Mouse (Mus musculus) limb, embryonic 10.5 days (tissue): ENCODE measurements around the gene Faap24. TPM values are rescaled to one million over a fixed set of nuclear protein-coding genes. Genes with fewer than 3 reads are reported as not detected.
A peak's percentile ranks its signal among the peaks of the same experiment; 100 is the strongest.

Experiments used
- DNase-seq: peaks from one replicate; pipeline ENCODE4 v3.0.0-alpha.2; 2017; ENCODE audit warnings: low spot score
- H3K27ac ChIP-seq: fragments of 300-500 bp; sonication (generic); 2 replicates; pipeline ENCODE4 v1.5.1; 2016; ENCODE audit warnings: mild to moderate bottlenecking
- H3K27me3 ChIP-seq: fragments of 300-500 bp; sonication (generic); 2 replicates; pipeline ENCODE4 v1.6.1; 2016; ENCODE audit warnings: low read depth, mild to moderate bottlenecking; ENCODE audit not compliant: poor library complexity, severe bottlenecking
- H3K36me3 ChIP-seq: fragments of 300-500 bp; sonication (generic); 2 replicates; pipeline ENCODE4 v1.6.1; 2016; ENCODE audit warnings: mild to moderate bottlenecking, moderate library complexity
- H3K4me1 ChIP-seq: fragments of 300-500 bp; sonication (generic); 2 replicates; pipeline ENCODE4 v1.6.1; 2016
- H3K4me3 ChIP-seq: fragments of 300-500 bp; sonication (generic); 2 replicates; pipeline ENCODE4 v1.5.1; 2016; ENCODE audit warnings: mild to moderate bottlenecking, moderate library complexity
- H3K9me3 ChIP-seq: fragments of 300-500 bp; sonication (generic); replicated peaks from 2 replicates; pipeline ENCODE4 v1.6.1; 2016; ENCODE audit warnings: mild to moderate bottlenecking
- WGBS: fragments of 180-500 bp; shearing (Covaris S2); methylation state at CpG from one replicate; pipeline ENCODE4 v1.1.7; 2016; 5-methylcytosine and 5-hydroxymethylcytosine counted together
- polyA plus RNA-seq: library from polyadenylated mRNA; unstranded; fragments of >200 nt; fragmentation: Nextera tagmentation; extraction: Ambion mirVana; gene quantifications from 2 replicates; pipeline ENCODE4 v1.2.1, GENCODE M21; 2016

Gene Faap24
- polyA plus RNA-seq, 1 experiment from 2014 or later, result 18.7 TPM

DNA sequence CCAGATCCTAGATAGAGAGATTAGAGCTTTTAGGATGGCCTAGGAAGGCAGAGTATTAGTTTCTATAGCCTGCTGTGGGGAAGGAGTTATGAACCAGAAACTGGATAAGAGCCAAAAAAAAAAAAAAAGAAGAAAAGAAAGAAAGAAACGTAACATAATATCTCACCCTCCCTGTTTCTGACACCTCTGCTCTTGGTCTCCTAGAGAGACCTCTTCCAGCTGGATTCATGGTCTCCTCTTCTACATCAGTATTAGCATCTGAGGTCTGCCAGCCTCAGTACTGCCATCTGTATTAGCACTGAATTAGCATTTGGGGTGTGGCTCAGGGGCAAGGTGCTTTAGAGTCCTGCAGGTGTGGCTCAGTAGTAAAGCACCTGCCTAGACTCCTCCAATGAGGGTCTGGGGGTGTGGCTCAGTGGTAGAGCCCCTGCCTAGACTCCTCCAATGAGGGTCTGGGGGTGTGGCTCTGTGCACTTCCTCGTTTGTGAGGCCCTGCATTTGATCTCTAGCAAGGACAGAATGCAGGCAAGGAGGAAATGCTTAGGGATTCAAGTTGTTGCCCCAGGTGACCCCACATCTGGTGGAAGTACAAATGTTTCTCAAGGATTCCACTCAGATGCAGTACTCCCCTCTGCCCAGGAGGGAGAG lies 13.8 kb downstream of the Faap24 start:
- no peaks in the 10 kb centered on the region for H3K9me3 ChIP-seq
- H3K27me3 ChIP-seq, result no peaks in the 10 kb centered on the region
- no peaks in the 10 kb centered on the region for H3K36me3 ChIP-seq
- no peak for DNase-seq
- H3K27ac ChIP-seq, result no peak overlapping the region
- H3K4me3 ChIP-seq, result no peak overlapping the region
- WGBS, result 73% methylated on average over 2 of the region's 2 CpGs
- H3K4me1 ChIP-seq, result peaks cover 3% of the 10 kb centered on the region; the same call in 1 of the 2 replicates

DNA sequence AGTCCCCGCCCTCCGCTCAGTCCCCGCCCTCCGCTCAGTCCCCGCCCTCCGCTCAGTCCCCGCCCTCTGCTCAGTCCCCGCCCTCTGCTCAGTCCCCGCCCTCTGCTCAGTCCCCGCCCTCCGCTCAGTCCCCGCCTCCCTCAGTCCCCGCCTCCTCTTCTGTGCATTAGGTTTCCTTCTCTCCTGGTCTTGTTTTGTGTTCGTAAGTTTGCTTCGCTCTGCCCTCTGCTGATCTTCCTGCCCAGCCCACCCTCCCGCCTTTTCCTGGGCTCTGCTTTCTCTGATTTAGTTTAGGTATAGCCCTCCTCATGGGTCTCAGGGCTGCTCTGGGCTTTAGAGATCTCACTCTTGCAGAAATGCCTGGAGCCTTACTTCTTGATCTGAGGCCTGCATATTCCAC lies 14.8 kb downstream of the Faap24 start:
- no peaks in the 10 kb centered on the region for H3K36me3 ChIP-seq
- WGBS, result 66% methylated on average over 15 of the region's 16 CpGs
- H3K4me1 ChIP-seq, result peaks cover 3% of the 10 kb centered on the region; the same call in 1 of the 2 replicates
- H3K9me3 ChIP-seq, result no peaks in the 10 kb centered on the region
- no peak for DNase-seq
- H3K4me3 ChIP-seq, result no peak overlapping the region
- no peaks in the 10 kb centered on the region for H3K27me3 ChIP-seq
- no peak overlapping the region for H3K27ac ChIP-seq

DNA sequence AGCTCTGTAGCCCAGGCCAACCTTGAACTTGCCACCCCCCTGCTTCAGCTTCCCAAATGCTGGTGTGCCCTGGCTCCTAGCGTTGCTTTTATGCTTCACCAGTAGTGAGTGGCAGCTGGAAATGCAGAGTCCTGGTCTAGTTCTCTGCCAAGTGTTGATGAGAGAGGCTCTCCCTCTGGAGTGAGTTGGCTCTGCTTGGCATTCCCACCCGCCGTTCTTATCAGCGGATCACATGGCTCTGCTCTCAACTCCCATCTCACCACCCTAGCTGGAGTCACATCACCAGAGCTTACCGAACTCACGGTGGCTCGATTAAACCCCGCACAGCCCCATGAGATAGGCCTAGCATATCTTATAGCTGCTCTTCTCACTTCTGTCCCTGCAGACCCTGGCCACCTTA lies 16.3 kb downstream of the Faap24 start:
- Histone ChIP-seq H3K9me3 (no peaks in the 10 kb centered on the region), H3K4me3 (no peak overlapping the region), H3K27ac (no peak overlapping the region), H3K4me1 (peaks cover 3% of the 10 kb centered on the region; the same call in 1 of the 2 replicates), H3K27me3 (no peaks in the 10 kb centered on the region), H3K36me3 (no peaks in the 10 kb centered on the region)
- no peak for DNase-seq
- 96% methylated on average over 8 of the region's 8 CpGs for WGBS

DNA sequence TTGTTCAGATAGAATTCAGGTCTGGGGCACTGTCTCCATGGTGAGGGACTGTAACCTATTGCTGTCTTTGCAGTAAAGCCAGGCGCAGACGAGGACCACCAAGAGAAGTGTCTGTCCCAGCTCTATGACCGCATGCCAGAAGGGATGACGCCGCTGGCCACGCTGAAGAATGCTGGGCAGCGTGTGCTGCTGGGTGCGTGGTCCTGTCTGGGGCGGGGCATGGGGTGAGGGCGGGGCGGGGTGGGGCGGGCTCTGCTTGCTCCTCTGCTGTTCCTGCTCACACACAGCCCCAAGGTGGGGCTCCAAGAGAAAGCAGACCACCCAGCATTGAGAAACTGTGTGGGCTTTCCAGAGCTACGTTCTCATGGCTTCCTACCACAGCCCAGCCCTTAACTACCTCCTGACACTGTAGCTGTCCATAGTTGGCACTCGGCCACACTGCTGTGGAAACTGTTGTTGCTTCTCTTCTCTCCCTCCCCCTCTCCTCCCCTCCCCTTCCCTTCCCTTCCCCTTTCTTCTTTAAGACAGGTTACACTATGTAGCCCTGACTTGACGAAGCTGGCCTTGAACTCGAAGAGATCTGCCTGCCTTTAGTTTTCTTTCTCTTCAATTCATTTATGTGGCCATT lies 17.0 kb downstream of the Faap24 start:
- Histone ChIP-seq H3K36me3 (no peaks in the 10 kb centered on the region), H3K27ac (no peak overlapping the region), H3K9me3 (no peaks in the 10 kb centered on the region), H3K4me1 (peaks cover 3% of the 10 kb centered on the region; the same call in 1 of the 2 replicates), H3K4me3 (no peak overlapping the region), H3K27me3 (no peaks in the 10 kb centered on the region)
- DNase-seq, result no peak
- WGBS, result 50% methylated on average over 16 of the region's 16 CpGs

DNA sequence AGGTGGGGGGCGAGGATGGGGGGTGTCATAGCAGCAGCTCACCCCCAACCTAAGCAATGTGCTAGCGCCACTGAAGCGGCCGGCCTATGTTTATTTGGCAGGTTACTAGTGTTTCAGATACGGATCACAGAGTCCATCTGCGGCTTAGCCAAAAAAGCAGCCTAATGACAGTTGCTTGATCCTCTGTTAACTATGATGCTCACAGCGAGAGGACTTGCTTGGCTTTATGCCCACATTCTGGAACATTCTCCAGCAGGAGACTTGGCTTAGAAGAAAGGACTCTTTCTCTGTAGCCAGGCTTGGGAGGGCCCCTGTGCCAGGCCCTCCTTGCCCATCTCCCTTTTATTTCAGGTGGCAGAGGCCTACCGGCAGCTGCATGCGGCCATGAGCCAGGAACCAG lies 20.0 kb downstream of the Faap24 start:
- H3K4me1 ChIP-seq, result peaks cover 3% of the 10 kb centered on the region; the same call in 1 of the 2 replicates
- H3K9me3 ChIP-seq, result no peaks in the 10 kb centered on the region
- WGBS, result 95% methylated on average over 9 of the region's 9 CpGs
- no peaks in the 10 kb centered on the region for H3K27me3 ChIP-seq
- no peak for DNase-seq
- no peaks in the 10 kb centered on the region for H3K36me3 ChIP-seq
- no peak overlapping the region for H3K27ac ChIP-seq
- no peak overlapping the region for H3K4me3 ChIP-seq

DNA sequence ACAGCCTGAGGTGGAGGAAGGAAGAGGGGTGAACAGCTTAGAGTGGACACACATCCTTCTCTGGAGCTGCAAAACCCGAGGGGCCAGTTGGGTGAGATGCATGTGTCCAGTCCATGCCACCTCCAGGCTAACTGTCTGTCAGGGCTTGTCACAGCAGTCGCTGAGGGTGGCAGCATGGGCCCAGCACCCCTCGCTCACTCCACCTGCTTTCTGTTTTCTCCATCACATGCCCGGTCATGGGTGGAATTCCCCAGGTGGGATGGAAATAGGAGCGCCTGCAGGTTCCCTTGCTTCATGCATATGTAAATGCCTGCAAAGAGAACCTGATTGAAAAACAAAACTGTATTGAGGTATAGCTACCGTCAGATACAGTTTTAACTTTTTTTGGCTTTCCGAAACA lies 22.4 kb downstream of the Faap24 start:
- no peaks in the 10 kb centered on the region; the same call in 1 of the 2 replicates for H3K4me1 ChIP-seq
- no peak overlapping the region for H3K4me3 ChIP-seq
- no peak overlapping the region for H3K27ac ChIP-seq
- H3K27me3 ChIP-seq, result no peaks in the 10 kb centered on the region
- DNase-seq, result no peak
- H3K36me3 ChIP-seq, result no peaks in the 10 kb centered on the region
- 89% methylated on average over 7 of the region's 7 CpGs for WGBS
- no peaks in the 10 kb centered on the region for H3K9me3 ChIP-seq

DNA sequence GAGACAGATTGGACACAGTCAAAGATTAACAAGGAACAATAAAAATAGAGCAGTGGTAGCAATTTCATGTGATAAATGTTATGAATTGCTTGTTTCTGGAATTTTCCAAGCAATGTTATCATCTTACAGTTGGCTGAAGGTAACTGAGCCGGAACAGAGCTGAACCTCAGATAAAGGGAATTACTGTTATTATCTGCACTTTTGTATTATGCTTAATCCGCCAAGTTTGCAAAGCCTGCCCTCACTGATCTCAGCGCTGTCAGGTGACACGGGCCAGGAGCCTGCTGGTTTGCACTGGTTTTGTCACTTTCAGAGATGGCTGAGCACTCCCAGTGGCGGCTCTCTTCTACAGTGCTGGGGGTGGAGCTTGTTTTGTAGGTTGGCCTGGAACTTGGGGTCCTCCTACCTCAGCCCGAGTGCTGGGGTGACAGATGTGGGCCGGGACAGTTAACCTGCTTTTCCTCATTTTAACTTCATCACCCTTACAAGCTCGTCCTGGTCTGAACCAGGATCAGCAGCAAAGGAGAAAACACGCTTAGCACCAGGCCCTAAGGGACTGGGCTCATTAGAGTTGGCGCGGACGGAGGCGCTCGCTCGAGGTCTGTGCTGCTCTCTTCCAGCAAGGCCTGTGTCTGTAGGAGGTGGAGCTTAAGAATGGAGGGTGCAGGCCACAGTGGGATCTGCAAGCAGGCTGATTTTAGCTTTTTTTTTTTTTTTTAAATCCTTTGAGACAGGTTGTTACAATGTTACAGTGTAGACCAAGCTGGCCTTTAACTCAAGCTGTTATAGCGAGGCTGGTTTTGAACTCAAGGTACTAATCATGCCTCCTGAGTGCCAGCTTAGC lies 23.3 kb downstream of the Faap24 start:
- 73% methylated on average over 16 of the region's 16 CpGs for WGBS
- Histone ChIP-seq H3K4me3 (no peak overlapping the region), H3K27ac (0 out of 2 replicates have a peak overlapping the region, but pooled peaks have one; percentile 17)

DNA sequence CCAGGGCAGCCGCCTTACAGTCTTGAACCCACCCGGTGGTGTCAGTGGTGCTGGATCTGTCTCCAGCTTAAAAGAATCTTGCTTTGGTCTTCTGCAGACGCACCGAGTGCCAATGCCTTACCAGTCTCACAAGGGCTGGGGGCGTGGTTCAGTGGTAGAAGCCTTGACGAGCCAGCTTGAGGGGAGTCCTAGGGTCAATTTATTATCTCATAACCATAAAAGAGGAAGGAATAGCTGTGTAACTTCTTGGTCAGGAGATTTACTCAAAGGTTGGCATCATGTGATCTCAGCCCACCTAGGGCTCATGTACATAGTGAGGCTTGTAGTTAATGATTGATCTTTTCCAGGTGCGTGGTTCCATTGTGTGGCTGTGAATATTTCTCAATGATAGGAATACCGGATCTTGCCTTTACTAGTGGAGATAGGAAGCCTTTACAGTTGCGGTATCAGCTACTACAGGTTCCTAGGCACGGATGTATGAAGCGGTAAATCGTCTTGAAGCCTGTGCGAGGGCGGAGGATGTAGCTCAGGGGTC lies 24.1 kb downstream of the Faap24 start:
- WGBS, result 94% methylated on average over 14 of the region's 14 CpGs
- H3K4me1 ChIP-seq, result no peaks in the 10 kb centered on the region
- no peaks in the 10 kb centered on the region for H3K36me3 ChIP-seq
- DNase-seq, result no peak
- no peak overlapping the region for H3K27ac ChIP-seq
- H3K9me3 ChIP-seq, result no peaks in the 10 kb centered on the region
- no peaks in the 10 kb centered on the region for H3K27me3 ChIP-seq
- H3K4me3 ChIP-seq, result no peak overlapping the region

More for the DNA sequence above, 23.3 kb downstream of the Faap24 start:
- Histone ChIP-seq H3K9me3 (no peaks in the 10 kb centered on the region), H3K27me3 (no peaks in the 10 kb centered on the region), H3K36me3 (no peaks in the 10 kb centered on the region), H3K4me1 (no peaks in the 10 kb centered on the region)
- no peak for DNase-seq

DNA sequence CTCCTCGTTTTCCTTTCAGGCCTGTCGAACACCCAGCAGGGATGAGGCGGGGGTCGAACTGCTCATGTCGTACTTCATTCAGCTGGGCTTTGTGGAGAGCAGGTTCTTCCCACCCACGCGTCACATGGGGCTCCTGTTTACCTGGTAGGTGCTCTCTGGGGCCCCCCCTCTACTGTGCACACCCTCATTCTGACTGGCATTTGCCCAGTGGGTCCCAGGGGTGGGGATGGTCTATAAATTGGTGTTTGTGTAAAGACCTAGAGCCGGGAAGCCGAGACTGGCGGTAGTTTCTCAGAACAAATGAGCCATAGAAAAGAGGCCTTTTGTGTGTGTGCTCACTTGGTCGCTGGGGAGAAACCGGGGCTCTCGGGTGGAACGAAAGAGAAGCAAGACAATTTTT lies 25.5 kb downstream of the Faap24 start:
- Histone ChIP-seq H3K36me3 (no peaks in the 10 kb centered on the region), H3K4me3 (no peak overlapping the region), H3K27ac (no peak overlapping the region), H3K27me3 (no peaks in the 10 kb centered on the region), H3K9me3 (no peaks in the 10 kb centered on the region), H3K4me1 (no peaks in the 10 kb centered on the region)
- no peak for DNase-seq
- WGBS, result 87% methylated on average over 14 of the region's 14 CpGs

DNA sequence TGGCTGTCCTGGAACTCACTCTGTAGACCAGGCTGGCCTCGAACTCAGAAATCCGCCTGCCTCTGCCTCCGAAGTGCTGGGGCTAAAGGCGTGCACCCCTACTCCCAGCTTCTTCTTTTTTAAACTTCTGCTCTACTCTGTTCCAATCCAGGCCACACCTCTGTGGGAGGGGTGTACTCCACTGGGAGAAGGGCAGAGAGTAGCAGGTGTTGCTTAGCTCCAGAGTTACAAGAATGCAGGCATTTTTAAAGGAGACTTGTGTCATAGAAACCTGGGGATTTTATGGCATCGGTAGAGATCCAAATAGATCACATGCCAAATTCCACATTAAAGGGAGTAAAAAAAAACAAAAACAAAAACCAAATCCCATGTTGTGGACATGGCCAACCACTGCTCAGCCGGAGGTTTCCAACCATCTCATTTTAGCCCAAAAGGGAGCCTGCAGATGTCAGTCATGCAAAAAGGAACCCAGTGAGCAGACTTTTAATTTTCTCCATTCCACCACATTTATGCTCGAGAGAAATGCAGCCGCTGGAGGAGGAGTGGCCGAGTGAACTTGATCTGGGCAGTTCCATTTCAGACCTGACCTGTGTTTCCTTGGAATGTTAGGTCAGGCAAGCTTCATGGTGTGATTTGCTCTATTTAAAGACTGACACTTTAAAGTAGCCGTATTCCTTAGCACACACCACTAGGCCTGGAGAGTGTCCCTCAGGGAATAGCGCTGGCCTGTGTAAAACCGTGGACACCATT lies 31.3 kb downstream of the Faap24 start:
- Histone ChIP-seq H3K4me3 (no peak overlapping the region), H3K27me3 (no peaks in the 10 kb centered on the region), H3K9me3 (no peaks in the 10 kb centered on the region), H3K4me1 (peaks cover 20% of the 10 kb centered on the region), H3K27ac (no peak overlapping the region), H3K36me3 (no peaks in the 10 kb centered on the region)
- no peak for DNase-seq
- 81% methylated on average over 12 of the region's 12 CpGs for WGBS

DNA sequence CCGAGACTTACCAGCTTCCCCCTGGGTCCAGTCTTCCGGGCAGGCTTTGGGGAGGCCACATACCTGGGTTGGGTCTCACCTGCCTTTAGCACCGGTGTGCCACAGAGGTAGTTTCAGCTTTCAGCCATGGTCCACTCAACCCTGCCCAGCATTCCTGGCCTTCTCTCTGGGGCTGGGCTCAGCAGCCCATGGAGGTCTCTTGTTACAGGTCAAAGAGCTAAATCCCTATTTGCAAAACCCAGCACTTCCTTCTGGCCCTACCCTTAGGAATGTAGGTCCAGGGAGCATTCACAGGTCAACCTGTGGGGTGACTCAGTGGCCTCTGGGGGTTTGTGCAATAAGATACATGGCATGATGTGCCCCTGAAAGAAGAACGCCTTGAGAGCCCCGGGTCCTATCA lies 33.8 kb downstream of the Faap24 start:
- WGBS, result 66% methylated on average over 5 of the region's 5 CpGs

DNA sequence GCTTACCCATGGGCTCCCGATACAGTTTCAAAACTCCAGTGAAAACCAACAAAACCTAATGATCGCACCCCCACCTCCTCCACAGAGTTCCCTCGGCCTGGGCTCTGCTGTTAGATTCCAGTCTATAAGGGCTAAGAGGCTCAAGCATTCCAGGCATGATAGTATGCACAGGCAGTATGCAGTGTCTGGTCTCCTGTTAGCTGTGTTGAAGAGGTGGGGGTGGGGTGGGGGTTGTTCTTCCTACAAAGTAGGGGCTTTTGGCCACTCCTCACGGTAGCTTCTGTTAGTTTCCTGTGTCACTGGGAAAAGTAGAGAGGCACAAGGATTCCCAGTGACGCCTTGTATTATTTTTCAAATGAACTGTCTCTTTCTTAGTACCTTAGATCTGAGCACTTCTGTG lies 34.4 kb downstream of the Faap24 start:
- Histone ChIP-seq H3K27ac (no peak overlapping the region), H3K9me3 (no peaks in the 10 kb centered on the region), H3K36me3 (no peaks in the 10 kb centered on the region), H3K27me3 (no peaks in the 10 kb centered on the region), H3K4me3 (no peak overlapping the region), H3K4me1 (peaks cover 20% of the 10 kb centered on the region)
- 79% methylated on average over 5 of the region's 5 CpGs for WGBS
- DNase-seq, result no peak

More for the DNA sequence above, 33.8 kb downstream of the Faap24 start:
- Histone ChIP-seq H3K36me3 (no peaks in the 10 kb centered on the region), H3K9me3 (no peaks in the 10 kb centered on the region), H3K4me3 (no peak overlapping the region), H3K27ac (peak overlapping the region; percentile 15; the same call in 1 of the 2 replicates), H3K27me3 (no peaks in the 10 kb centered on the region), H3K4me1 (peaks cover 20% of the 10 kb centered on the region)
- DNase-seq, result no peak
